Mouse (Mus musculus) gastrocnemius, postnatal 4 days (tissue): ENCODE results near the gene Zar1. TPM values are rescaled to one million over a fixed set of nuclear protein-coding genes. Genes with fewer than 3 reads are reported as not detected.

Experiments
- total RNA-seq, 2 experiments: library from RNA; stranded (reverse); gene quantifications; 2 replicates each; pipeline ENCODE4 v1.2.3; 2021

Zar1 gene
- total RNA-seq, 2 experiments from 2014 or later, result not detected

Other genes with a start within 250 kb of the Zar1 start
- gene Corin, start 76.8 kb downstream of the Zar1 start, total RNA-seq, result 1 to 10 TPM; 1.5 to 2.0 TPM
- gene Nfxl1, start 21.6 kb downstream of the Zar1 start, total RNA-seq, result 10 to 100 TPM; 13.7 to 15.7 TPM
- not detected for gene Gm5868, start 6.3 kb upstream of the Zar1 start, total RNA-seq
- gene Cnga1, start 63.0 kb upstream of the Zar1 start, total RNA-seq, result not detected
- under 1 TPM; 0.78 to 0.81 TPM for gene Nipal1, start 66.5 kb upstream of the Zar1 start, total RNA-seq
- under 1 TPM; 0.18 to 0.25 TPM for gene Txk, start 171.5 kb upstream of the Zar1 start, total RNA-seq